Mouse (Mus musculus) spleen, embryonic (tissue): ENCODE measurements around the gene Grid1.

Source experiments
- CTCF ChIA-PET: fragments of 350-600 bp; sonication (Branson Sonifier 250); formaldehyde crosslinking; loops from one replicate; lab custom pipeline; 2022; lab: Charles Lee

Gene Grid1

DNA sequence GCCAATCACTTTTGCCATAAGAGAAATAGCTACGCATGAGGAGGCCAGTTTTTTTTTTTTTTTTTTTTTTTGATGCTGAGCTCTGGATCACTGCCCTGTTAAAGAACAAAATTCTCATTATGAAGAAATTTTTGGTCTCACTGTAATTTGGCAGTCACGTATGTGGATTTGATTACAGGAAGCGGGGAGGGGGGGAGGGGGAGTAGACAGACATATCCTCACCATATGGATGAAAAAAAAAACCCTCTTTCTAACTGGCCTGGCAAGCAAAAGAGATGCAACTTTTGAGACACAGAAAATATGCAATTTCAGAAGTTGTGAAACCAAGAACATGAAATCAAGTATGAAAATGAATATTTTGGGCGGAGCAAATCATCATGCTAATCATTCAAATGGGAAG, 573.7 kb downstream of the Grid1 start:
- CTCF ChIA-PET, result interaction anchor here (0.7 kb wide), 1 partner anchor 658 kb away, joined by 3 read pairs; no protein-coding TSS in a partner anchor

DNA sequence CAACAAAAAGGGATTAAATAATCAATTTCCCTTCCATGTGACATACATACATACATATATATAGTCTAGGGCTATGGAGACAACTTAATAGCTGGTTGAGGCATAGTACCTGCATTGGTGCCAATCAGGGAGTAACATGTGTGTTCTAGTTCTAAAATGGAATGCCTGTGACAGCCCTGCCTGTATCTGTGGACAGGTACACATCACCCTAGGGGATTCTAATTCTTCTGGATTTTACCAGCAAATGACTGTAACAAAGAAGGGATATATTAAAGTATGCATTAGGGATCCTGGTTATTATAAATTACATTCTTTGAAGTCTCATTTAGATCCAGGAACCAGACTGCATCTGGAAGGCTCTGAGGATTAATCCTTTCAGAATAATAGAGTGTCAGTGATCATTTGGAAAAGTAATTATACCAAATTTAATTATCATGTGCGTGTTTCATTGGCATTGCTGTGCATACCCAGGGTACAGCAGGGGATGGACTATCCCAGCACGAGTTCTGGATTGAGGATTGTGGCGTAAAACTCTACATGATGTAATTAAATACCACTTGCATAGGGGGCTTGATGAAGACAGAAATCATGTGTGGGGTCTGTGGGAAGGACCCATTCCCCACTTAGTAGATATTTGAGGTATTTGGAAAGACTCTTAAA, 584.5 kb downstream of the Grid1 start:
- CTCF ChIA-PET, result no interaction called here

DNA sequence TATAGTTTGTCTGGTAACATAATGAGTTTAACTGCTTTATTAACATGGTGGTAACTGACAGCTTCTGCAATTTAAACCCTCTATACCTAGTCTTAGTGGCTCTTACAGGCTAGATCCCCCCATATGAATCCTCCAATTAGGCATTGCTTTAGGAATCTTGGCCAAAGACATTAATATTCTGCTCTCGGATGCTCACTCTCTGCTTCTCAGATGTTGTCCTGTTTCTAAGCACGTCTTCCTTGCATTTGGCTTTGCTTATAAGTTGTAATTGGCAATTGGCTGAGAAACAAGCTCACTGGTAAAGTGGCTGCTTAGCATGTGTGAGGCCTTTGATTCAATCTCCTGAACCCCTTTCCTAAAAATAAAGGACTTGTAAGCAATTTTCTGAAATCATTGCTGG, 610.4 kb downstream of the Grid1 start:
- CTCF ChIA-PET, result no interaction called here

DNA sequence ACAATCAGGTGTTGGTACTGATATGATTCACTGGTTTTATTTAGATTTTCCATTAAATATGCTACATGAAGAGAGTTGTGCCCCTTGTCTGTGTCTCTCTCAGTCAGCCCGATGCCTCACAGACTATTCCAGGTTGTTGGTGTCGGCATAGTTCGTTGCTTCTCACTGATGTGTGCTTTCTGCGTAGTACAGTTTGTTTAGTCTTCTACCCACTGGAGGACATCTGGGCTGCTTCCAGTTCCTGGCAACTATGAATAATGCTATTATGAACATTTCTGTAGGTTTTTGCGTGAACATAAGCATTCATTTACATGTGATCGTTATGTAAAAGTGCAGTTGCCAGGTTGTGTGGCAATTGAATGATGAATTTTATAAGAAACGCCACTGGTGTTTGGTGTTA, 633.8 kb downstream of the Grid1 start:
- CTCF ChIA-PET, result no interaction called here

DNA sequence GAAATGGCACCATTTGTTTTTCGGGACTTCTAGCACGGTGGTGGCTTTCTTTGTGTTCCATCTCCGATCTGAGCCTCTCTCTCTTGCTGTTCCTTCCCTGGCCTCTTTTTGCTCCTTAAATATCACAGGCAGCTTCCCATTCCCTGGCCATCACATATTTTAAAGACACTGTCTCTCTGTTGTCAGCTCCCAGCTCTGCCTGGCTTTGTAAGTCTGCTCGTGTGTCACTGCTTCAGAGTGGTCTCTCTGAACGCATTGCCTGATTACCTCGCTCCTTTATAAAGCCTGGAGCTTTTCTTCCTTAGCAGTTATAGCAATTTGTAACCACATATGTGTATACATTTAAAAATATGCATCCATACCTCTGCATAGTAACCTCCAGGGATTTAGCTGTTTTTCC, 648.3 kb downstream of the Grid1 start:
- CTCF ChIA-PET, result no interaction called here

DNA sequence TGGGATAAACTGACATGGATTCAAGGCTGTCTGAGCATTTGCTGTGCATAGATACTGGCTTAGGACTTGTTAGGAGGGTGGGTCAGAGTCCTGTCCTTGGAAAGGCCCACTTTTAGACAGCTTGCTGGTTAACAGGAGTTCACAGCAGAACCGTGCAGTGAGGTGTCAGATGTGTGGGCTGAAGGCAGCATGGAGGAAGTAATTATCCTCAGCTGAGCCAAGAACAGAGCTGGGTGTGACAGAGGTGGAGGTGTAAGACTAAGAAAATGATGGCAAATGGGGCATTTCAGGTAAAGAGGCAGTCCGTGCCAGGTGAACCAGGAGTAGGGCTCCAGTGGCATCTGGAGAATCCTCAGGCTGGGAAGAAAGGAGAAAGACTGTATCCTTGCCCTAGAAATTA, 666.1 kb downstream of the Grid1 start:
- CTCF ChIA-PET, result no interaction called here

DNA sequence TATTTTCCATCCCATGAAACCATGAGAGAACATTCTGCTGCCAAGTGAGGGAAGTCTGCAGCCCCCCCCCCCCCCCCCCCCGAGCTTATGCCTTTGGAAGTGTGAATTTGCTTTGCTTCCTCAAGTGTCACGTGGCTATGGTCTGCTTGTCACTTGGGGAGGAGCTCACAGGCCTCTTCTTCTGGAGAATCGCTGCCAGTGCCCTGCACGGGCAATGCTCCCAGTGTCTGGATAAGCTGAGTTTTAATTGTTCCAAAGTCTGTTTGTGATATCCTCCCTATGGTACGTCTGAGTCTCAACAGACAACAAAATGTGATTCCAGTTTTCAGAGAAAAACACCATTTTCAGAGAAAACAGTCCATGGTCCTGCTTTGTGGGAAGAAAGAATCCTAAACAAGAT, 682.4 kb downstream of the Grid1 start:
- CTCF ChIA-PET, result no interaction called here

DNA sequence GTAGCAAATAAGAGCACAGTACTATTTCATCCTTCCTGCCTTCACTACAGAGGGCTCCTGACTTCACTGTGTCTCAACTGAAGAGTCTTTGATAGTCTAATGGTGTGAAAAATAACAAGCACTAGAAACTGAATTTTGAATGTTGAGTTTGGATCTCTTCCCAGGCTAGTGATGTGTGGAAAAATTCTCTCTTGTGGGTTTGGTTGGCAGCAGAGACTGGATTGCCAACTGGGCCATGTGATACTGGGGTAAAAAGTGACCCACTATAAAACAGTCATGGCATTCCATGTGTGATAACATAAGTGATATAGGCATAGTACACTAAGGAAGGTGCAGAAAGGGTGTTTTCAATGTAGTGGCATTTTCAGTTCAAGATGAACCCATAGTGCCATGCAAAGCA, 699.5 kb downstream of the Grid1 start:
- CTCF ChIA-PET, result no interaction called here

DNA sequence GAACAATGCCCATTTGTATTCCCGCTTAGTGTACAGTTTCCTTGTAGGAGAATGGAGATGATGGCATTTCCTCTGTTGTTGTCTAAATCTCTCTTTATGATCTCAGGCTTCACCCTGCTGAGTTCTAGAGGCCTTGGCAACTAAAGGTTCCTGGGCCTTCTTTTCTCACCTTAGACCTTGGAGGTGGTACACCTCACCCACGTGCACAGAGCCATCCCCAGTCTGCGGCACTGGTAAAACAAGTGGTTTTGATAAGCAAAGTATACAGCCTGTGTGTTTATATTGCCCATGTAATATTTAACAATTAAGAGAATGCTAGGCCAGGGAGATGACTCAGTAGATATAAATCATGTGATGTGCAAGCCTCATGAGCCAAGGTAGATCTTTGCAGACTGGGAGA, 718.9 kb downstream of the Grid1 start:
- CTCF ChIA-PET, result no interaction called here

DNA sequence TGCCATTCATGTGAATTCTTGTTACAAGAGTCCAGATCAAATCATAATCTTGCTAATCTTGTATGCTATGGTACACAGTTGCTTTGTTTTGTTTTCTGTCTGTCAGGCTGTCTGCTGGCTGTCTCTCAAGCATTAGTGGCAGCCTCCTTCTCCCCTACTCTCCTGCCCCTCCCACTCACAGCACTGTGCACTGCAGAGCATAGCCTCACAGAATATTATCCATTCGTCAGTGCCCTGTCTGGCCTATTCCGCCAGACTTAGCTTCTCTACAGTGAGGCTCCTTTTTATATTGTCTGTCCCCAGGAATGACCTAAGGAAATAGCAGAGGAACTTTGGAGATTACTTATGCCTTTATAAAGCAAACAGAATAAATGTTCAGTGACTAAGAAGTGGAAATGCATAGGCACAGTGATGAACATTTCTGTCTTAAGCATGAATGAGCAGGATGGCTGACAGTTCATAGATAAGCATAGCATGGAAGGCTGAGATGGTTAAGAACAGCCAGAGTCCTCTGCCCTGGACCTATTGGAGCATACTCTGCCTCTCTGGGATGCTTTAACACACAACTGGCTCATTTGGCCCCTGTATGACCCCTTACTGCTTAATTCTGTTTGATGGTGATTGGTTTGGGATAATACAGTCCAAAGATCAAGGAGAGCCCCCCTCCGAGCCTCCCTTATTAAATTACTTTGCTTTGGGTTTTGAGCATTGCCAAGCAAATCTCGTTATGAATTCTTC, 721.5 kb downstream of the Grid1 start:
- CTCF ChIA-PET, result no interaction called here

DNA sequence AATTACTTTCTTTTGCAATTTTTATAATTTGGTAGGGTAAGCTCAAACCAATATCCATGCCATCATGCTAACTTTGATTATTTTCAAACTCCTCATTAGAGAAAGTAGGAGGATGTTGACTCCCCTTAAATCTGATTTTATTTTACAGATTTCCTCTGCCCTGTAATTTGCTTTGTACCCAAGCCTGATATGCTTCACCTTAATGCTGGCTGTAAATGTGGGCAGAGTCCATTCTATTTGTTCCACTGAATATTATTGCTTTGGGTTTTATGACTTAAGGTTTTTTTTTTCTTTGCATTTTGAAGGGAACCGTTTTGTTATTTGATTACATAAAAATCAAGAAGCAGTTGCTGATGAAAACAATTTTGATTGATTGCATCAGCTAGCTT, 722.1 kb downstream of the Grid1 start:
- CTCF ChIA-PET, result no interaction called here

DNA sequence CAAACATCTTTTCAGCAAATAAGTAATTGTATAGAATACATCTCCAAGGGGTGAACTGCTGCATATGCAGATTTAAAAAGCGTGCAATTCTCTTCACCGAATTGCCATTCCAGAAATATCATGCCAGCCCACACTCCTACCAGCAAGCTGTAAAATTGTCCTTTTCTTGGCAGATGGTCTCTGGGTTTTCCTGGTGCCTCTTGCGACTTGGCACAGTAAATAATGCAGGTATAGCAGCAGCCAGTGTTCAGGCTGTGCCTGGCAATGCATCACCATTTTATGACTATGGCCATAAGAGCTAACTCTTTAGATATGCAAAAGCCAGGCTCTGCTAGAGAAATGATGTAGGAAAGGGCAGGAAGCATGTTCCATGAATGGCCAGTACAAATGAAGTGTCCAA, 734.4 kb downstream of the Grid1 start:
- CTCF ChIA-PET, result no interaction called here

DNA sequence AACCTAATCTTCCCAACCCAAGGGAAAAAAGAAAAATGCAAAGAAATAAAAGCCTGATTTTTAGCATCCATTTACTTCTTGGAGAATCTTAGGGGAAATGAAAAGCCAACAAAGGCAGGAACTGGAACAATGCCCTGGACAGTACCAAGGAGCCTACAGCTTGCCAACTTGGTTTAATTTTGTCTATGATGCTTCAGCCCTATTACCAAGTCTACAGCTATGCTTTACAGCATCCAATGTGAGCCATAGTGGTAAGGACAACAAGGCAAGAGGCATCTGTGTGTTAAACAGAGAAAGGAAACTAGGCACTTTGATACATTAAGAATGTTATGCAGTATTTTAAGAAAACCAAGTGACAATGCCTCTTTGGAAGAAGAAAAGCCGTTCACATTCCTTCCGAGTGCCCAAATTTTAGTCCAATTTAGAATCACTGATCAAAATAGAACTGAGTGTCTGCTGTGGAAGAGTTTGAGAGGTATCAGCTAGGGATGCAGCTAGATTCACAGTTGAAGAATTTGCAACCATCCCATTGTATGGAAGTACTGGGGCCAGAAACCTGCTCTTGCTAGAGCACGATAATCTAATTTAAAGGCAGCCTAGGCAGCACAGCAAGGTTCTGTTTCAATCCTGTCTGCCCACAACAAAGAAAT, 741.5 kb downstream of the Grid1 start:
- CTCF ChIA-PET, result no interaction called here

DNA sequence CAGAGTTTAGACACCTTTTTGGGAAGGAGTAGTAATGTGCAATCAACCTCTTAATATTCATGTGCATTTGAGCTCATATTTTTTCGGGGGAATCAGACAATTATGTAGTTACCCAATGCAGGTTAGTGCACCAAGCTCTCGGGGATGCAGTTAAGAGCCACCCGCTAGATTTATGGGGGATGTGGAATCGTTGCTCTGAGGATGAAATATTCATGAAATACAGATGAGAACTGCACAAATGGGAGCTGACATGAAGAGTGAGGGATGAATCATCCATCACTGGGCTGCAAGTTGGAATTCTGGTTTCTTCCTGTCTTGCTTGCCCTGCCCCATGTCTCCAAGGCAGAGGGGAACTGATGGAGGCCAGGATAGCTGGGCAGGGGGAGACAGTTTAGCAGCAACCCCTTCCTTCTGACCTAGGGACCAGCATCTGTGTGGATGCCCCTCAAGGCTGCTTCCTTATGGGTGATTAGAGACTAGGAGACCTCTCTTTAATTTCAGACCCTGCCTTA, 753.1 kb downstream of the Grid1 start:
- CTCF ChIA-PET, result no interaction called here

DNA sequence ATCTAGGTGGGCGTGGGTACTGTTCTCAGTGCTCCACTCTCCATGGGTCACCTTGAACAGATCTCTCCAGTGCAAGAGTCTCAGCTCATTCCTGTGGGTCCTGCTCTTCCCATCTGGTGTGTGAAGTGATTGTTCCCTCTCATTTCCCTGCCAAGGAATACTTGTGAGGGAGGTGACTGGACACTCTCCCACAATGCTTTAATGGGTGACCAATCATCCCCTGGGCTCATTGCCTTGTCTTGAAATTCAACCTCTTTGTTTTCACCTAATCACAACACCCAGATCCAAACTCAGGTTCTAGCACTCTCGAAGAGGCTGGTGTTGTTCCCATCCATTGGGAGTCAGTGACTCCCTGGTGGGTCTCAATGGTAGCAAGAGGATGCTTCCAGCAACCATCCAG, 754.6 kb downstream of the Grid1 start:
- CTCF ChIA-PET, result no interaction called here

DNA sequence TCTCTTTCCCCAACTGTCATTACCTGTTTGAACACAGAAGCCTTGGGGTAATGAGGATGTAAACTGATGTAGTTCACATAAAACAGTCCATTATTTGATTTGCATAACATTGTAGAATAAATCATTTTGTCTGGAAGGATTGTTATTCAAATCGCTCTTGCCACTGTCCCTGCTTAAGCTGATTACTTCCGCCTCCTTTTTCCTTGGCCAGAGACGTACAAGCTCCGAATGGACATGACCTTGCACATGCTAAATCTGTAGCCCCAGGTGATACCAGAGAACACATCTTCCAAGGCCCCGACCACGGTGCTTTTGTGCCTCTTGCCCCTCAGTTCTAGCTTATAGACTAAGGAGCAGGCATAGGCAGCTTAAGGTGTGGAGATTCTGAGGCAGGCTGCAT, 755.4 kb downstream of the Grid1 start:
- CTCF ChIA-PET, result no interaction called here

DNA sequence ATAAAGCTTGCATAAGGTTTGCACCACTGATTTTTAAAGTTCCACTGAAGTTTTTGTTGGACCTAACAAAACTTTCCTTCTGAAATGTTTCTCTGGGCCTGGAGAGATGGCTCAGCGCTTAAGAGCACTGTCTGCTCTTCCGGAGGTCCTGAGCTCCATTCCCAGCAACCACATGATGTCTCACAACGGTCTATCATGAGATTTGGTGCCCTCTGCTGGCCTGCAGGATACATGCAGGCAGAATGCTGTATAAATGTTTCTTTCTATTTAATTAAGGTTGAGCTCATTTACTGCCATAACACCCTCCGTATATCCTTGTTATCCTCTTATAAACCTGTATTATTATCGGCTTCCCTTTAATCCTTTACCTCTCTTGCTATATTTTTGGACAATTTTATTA, 805.8 kb downstream of the Grid1 start:
- CTCF ChIA-PET, result no interaction called here
